Mouse (Mus musculus) hindbrain, embryonic 13.5 days (tissue): ENCODE measurements around the gene Vtn. TPM values are rescaled to one million over a fixed set of nuclear protein-coding genes. Genes with fewer than 3 reads are reported as not detected.

ENCODE experiments used
- ATAC-seq: fragments of 200-750 bp; cut with Nextera tagmentation; 2 replicates; pipeline ENCODE4 v1.8.0; 2017; ENCODE audit warnings: moderate TSS enrichment; ENCODE audit not compliant: low FRiP score
- H3K27ac ChIP-seq: fragments of 300-500 bp; sonication (generic); 2 replicates; pipeline ENCODE4 v1.5.1; 2015; ENCODE audit warnings: inconsistent platforms, mild to moderate bottlenecking, moderate library complexity
- H3K27me3 ChIP-seq: fragments of 300-500 bp; sonication (generic); 2 replicates; pipeline ENCODE4 v1.6.1; 2015; ENCODE audit warnings: mild to moderate bottlenecking, inconsistent platforms
- H3K36me3 ChIP-seq: fragments of 300-500 bp; sonication (generic); 2 replicates; pipeline ENCODE4 v1.6.1; 2015; ENCODE audit warnings: mild to moderate bottlenecking, inconsistent platforms
- H3K4me1 ChIP-seq: fragments of 300-500 bp; sonication (generic); replicated peaks from 2 replicates; pipeline ENCODE4 v1.6.1; 2015; ENCODE audit warnings: inconsistent platforms
- H3K4me2 ChIP-seq: fragments of 300-500 bp; sonication (generic); 2 replicates; pipeline ENCODE4 v1.6.1; 2015; ENCODE audit warnings: inconsistent platforms, mild to moderate bottlenecking, moderate library complexity
- H3K4me3 ChIP-seq: fragments of 300-500 bp; sonication (generic); 2 replicates; pipeline ENCODE4 v1.5.1; 2015; ENCODE audit warnings: mild to moderate bottlenecking, inconsistent platforms
- H3K9ac ChIP-seq: fragments of 300-500 bp; sonication (generic); 2 replicates; pipeline ENCODE4 v1.6.1; 2015; ENCODE audit warnings: mild to moderate bottlenecking, inconsistent platforms
- H3K9me3 ChIP-seq: fragments of 300-500 bp; sonication (generic); 2 replicates; pipeline ENCODE4 v1.6.1; 2016; ENCODE audit warnings: inconsistent platforms
- WGBS: fragments of 180-500 bp; shearing (Covaris S2); methylation state at CpG from one replicate; pipeline ENCODE4 v1.1.7; 2015; 5-methylcytosine and 5-hydroxymethylcytosine counted together
- polyA plus RNA-seq: library from polyadenylated mRNA; unstranded; fragments of >200 nt; fragmentation: Nextera tagmentation; extraction: Ambion mirVana; gene quantifications from 2 replicates; pipeline ENCODE4 v1.2.1, GENCODE M21; 2015

The Vtn gene
- 171 and 184 TPM in 2 replicates for polyA plus RNA-seq

DNA sequence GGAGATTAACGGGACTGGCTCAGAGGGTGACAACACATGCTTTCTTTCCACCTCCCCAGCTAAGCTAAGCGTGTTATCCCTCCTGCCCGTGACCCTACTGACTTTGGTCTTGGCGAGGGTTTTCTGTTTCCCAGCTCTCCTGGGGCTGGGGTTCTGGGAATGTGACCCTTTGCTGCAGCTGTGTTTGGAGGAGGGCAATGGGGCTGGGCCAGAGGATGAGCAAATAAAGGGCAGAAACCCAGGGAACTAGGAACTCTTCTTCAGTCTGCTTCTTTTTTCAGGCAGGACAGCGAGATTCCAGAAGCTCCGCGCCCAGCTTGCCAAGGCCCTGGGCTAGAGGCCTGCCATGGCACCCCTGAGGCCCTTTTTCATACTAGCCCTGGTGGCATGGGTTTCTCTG lies at the start of gene Vtn:
Gene Vtn (plus strand): TSS at position 88 of the 400 bp plus-strand sequence.
- WGBS = 50% methylated on average over 7 of the region's 7 CpGs

DNA sequence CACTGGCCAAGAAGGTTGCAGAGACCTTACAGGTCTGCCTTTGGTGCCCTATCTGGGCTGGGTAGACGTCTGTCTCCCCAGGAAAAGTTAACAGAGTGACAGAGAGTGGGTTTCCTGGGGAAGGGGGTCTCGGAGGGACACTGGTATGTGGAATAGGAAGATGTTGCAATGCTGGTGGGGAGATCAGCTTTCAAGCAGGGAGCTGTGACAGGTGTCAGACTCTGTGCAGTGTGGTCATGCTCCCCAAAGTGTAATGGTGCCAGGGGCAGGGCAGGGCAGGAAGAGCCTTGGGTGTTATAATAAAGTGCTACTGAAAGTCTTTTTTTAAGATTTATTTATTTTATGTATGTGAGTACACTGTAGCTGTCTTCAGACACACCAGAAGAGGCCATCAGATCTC lies 48.6 kb upstream of the Vtn start:
- H3K4me3 ChIP-seq = no peak overlapping the region

More for the DNA sequence above, at the start of gene Vtn:
- no peak for ATAC-seq
- H3K9me3 ChIP-seq = no peaks in the 10 kb centered on the region
- peak within 1 kb of the TSS; percentile 96 for H3K27ac ChIP-seq
- peaks cover 37% of the 10 kb centered on the region for H3K4me1 ChIP-seq
- peak within 1 kb of the TSS; percentile 73 for H3K4me3 ChIP-seq
- H3K27me3 ChIP-seq = peaks cover 40% of the 10 kb centered on the region
- H3K4me2 ChIP-seq = peak within 1 kb of the TSS; percentile 71
- no peaks in the 10 kb centered on the region for H3K36me3 ChIP-seq
- H3K9ac ChIP-seq = peak within 1 kb of the TSS; percentile 72

DNA sequence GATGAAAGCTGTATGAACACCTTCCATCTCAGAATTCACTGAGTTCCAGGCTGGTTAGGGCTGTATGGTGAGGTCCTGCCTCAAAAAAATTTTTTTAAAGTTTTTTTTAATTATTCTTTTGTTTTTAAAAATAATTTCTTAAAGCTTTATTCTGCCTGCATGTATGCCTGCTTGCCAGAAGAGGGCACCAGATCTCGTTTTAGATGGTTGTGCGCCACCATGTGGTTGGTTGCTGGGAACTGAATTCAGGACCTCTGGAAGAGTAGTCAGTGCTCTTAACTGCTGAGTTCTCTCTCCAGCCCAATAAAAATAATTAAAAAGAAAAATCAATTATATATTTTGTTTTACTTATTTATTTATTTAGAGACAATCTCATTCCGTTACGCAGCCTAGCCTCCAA lies 45.2 kb upstream of the Vtn start:
- 16% methylated on average over 4 of the region's 4 CpGs for WGBS
- H3K27me3 ChIP-seq = 0 out of 2 replicates have a peak, but pooled peaks cover 17% of the 10 kb centered on the region
- H3K4me1 ChIP-seq = no peaks in the 10 kb centered on the region
- no peak overlapping the region for H3K27ac ChIP-seq
- H3K9ac ChIP-seq = no peak overlapping the region
- H3K4me2 ChIP-seq = no peak overlapping the region
- ATAC-seq = no peak
- H3K9me3 ChIP-seq = no peaks in the 10 kb centered on the region
- no peaks in the 10 kb centered on the region for H3K36me3 ChIP-seq
- no peak overlapping the region for H3K4me3 ChIP-seq

More for the DNA sequence above, 48.6 kb upstream of the Vtn start:
- 0 out of 2 replicates have a peak, but pooled peaks cover 12% of the 10 kb centered on the region for H3K27me3 ChIP-seq
- no peaks in the 10 kb centered on the region for H3K36me3 ChIP-seq
- H3K9me3 ChIP-seq = no peaks in the 10 kb centered on the region
- H3K9ac ChIP-seq = no peak overlapping the region
- no peak overlapping the region for H3K27ac ChIP-seq
- ATAC-seq = no peak
- no peaks in the 10 kb centered on the region for H3K4me1 ChIP-seq
- H3K4me2 ChIP-seq = no peak overlapping the region
- WGBS = 68% methylated on average over 2 of the region's 2 CpGs

DNA sequence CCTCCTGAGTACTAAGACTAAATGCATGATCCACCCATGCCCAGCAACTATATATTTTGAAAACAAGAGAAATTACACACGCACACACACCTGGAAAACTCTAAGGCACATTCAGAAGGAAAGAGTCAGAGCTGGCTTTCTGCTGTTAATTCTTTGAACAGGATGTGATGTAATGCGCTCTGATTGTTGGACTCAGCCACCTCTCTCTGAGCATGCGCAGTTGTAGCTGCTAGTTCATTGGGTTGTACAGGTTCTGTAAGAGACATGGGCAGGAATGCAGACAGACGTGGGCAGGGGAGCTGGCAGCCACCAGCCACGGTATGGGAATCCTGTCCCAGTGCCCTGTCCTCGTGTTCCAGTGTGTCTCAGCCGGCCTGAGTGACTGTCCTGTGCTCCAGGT lies 44.6 kb upstream of the Vtn start:
- H3K4me2 ChIP-seq = no peak overlapping the region
- H3K9me3 ChIP-seq = no peaks in the 10 kb centered on the region
- no peaks in the 10 kb centered on the region for H3K4me1 ChIP-seq
- no peak overlapping the region for H3K27ac ChIP-seq
- ATAC-seq = no peak
- H3K27me3 ChIP-seq = 0 out of 2 replicates have a peak, but pooled peaks cover 17% of the 10 kb centered on the region
- no peak overlapping the region for H3K9ac ChIP-seq
- WGBS = 72% methylated on average over 7 of the region's 7 CpGs
- H3K4me3 ChIP-seq = no peak overlapping the region
- no peaks in the 10 kb centered on the region for H3K36me3 ChIP-seq

GRCm38 (mm10) chr11:78455308-78455707 lies 43.6 kb upstream of the Vtn start:
- Histone ChIP-seq H3K36me3 (no peaks in the 10 kb centered on the region), H3K4me1 (no peaks in the 10 kb centered on the region), H3K27me3 (0 out of 2 replicates have a peak, but pooled peaks cover 15% of the 10 kb centered on the region), H3K27ac (no peak overlapping the region), H3K9me3 (no peaks in the 10 kb centered on the region), H3K4me3 (no peak overlapping the region), H3K9ac (no peak overlapping the region), H3K4me2 (no peak overlapping the region)
- 49% methylated on average over 5 of the region's 5 CpGs for WGBS
- no peak for ATAC-seq

DNA sequence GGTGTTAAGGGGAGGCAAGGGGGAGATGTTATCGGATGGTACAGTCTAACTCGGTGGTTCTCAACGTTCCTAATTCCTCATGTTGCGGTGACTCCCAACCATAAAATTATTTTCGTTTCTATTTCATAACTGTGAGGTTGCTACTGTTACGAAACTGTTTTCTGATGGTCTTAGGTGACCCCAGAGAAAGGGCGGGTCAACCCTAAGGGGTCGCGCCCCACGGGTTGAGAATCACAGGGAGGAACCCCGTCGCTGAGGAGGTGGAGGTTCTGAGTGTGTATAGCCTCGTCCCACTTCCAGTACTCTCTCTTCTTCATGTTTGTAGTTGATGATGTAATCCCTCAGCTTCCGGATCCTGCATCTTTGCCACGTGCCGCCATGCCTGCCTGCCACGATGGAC lies 40.2 kb upstream of the Vtn start:
- no peaks in the 10 kb centered on the region for H3K4me1 ChIP-seq
- no peaks in the 10 kb centered on the region for H3K9me3 ChIP-seq
- 89% methylated on average over 17 of the region's 17 CpGs for WGBS
- no peaks in the 10 kb centered on the region for H3K36me3 ChIP-seq
- no peak overlapping the region for H3K9ac ChIP-seq
- 0 out of 2 replicates have a peak, but pooled peaks cover 6% of the 10 kb centered on the region for H3K27me3 ChIP-seq
- no peak for ATAC-seq
- H3K4me3 ChIP-seq = no peak overlapping the region
- H3K27ac ChIP-seq = no peak overlapping the region
- H3K4me2 ChIP-seq = no peak overlapping the region

DNA sequence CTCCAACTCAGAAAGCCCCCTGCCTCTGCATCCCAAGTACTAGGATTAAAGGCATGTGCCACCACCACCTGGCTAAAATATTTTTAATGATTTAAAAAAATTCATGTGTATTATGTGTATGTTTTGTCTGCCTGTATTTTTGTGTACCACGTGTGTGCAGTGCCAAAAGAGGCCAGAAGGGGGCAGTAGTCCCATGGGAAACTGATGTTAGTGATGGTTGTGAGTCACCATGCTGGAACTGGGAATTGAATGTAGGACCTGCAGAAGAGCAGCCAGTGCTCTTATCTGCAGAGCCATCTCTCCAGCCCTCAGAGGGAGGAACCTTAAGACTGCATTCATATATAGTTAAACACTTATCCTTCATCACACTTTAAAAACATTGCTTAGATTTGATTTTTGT lies 37.0 kb upstream of the Vtn start:
- Histone ChIP-seq H3K27me3 (no peaks in the 10 kb centered on the region), H3K27ac (no peak overlapping the region), H3K36me3 (no peaks in the 10 kb centered on the region), H3K4me1 (peaks cover 15% of the 10 kb centered on the region), H3K4me3 (no peak overlapping the region), H3K4me2 (no peak overlapping the region), H3K9me3 (no peaks in the 10 kb centered on the region), H3K9ac (no peak overlapping the region)
- WGBS = 58% methylated on average over 1 of the region's 1 CpGs
- no peak for ATAC-seq

DNA sequence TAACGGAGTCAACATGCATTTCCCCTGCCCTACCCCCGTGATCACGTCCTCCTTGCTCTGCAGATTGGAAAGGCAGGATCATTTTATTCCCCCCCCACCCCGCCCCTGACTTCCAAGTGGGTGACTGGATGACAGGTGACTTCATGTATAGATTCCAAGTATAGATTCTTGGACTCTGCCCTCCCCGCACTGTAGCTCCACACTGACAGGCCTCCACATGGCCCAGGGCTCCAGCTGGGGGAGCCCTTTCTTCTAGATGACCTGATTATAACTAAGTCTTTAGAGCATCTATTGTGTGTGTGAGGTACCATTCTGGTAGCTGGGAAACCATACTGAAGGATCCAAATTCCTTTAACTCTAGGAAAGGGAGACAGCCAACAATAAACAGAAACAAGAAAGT lies 36.2 kb upstream of the Vtn start:
- H3K4me2 ChIP-seq = no peak overlapping the region
- H3K9me3 ChIP-seq = no peaks in the 10 kb centered on the region
- no peaks in the 10 kb centered on the region for H3K27me3 ChIP-seq
- no peak for ATAC-seq
- 81% methylated on average over 5 of the region's 5 CpGs for WGBS
- peaks cover 16% of the 10 kb centered on the region for H3K4me1 ChIP-seq
- H3K27ac ChIP-seq = no peak overlapping the region
- H3K4me3 ChIP-seq = no peak overlapping the region
- H3K36me3 ChIP-seq = no peaks in the 10 kb centered on the region
- no peak overlapping the region for H3K9ac ChIP-seq

DNA sequence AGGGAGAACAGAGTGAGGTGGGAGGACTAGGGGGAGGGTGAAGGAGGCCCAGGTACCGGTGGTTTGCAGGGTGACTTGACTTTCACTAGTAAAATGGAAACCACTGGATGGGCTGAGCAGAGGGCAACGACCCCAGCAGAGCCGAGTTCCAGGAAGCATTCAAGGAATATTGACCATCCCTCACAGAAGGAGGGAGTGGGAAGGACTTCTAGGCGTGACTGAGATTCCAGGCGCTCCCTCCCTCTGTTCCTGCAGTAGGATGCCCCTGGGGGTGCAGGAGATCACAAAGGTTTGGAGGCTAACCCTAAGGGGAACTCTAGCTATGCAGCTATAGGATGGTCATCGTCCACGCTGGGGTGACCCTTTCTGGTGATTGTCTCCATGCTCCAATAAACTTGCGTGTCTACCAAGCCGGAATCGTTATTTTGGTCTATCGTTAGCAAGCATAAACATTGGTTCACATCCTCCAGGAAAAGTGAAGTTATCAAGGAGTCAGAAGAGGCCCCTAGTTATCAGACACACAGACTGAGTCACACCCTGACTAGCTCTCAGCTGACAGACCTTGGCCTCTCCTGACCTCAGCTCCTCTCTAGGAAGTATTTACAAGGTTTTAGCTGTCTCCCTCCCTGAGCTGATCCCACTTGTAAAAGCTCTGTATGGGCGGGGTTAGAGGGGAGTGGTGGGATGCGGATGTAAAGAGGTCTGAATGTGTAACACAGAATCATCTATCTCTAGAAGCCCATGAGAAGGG lies 35.4 kb upstream of the Vtn start:
- ATAC-seq = no peak
- WGBS = 69% methylated on average over 13 of the region's 13 CpGs

DNA sequence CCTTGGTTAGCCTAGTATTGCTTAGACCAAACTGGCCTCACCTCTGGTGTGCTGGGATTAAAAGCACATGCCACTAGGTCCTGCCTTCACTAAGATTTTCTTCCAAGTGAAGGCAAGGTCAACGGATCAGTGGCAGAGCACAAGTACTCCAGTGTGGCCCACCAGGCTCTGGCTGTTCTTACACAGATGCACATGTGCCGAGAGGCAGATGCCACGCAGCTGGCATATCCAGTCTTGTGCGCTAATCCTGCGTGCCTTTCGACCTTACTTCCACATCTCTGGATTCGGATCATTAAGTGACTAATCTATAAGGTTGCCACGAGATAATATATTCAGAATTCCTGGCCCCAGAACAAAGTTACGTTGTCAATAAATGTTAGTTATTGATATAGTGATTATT lies 33.8 kb upstream of the Vtn start:
- Histone ChIP-seq H3K27me3 (no peaks in the 10 kb centered on the region), H3K27ac (peak overlapping the region; percentile 87), H3K4me3 (peak overlapping the region; percentile 56), H3K4me1 (peaks cover 16% of the 10 kb centered on the region), H3K4me2 (peak overlapping the region; percentile 63), H3K9me3 (no peaks in the 10 kb centered on the region), H3K36me3 (no peaks in the 10 kb centered on the region), H3K9ac (peak overlapping the region; percentile 77; the same call in 1 of the 2 replicates)
- ATAC-seq = no peak
- 27% methylated on average over 9 of the region's 9 CpGs for WGBS

More for the DNA sequence above, 35.4 kb upstream of the Vtn start:
- no peak overlapping the region for H3K4me3 ChIP-seq
- peaks cover 16% of the 10 kb centered on the region for H3K4me1 ChIP-seq
- no peaks in the 10 kb centered on the region for H3K9me3 ChIP-seq
- H3K9ac ChIP-seq = no peak overlapping the region
- H3K36me3 ChIP-seq = no peaks in the 10 kb centered on the region
- no peak overlapping the region for H3K27ac ChIP-seq
- no peak overlapping the region for H3K4me2 ChIP-seq
- H3K27me3 ChIP-seq = no peaks in the 10 kb centered on the region

- H3K4me1 ChIP-seq = peaks cover 16% of the 10 kb centered on the region
- H3K27me3 ChIP-seq = no peaks in the 10 kb centered on the region
- H3K4me2 ChIP-seq = peak within 1 kb of the TSS; percentile 63
- H3K36me3 ChIP-seq = peaks cover 5% of the 10 kb centered on the region
- peak within 1 kb of the TSS; percentile 77 for H3K9ac ChIP-seq
- H3K9me3 ChIP-seq = no peaks in the 10 kb centered on the region
- WGBS = 0% methylated on average over 41 of the region's 41 CpGs
- peak within 1 kb of the TSS; percentile 56 for H3K4me3 ChIP-seq
- ATAC-seq = peak; percentile 95
- peak within 1 kb of the TSS; percentile 87 for H3K27ac ChIP-seq
Measured at GRCm38 (mm10) chr11:78465568-78466180, 33.2 kb upstream of the Vtn start, which contains the start of gene Slc46a1. TSS of gene Slc46a1 (plus strand) at chr11:78465697.

DNA sequence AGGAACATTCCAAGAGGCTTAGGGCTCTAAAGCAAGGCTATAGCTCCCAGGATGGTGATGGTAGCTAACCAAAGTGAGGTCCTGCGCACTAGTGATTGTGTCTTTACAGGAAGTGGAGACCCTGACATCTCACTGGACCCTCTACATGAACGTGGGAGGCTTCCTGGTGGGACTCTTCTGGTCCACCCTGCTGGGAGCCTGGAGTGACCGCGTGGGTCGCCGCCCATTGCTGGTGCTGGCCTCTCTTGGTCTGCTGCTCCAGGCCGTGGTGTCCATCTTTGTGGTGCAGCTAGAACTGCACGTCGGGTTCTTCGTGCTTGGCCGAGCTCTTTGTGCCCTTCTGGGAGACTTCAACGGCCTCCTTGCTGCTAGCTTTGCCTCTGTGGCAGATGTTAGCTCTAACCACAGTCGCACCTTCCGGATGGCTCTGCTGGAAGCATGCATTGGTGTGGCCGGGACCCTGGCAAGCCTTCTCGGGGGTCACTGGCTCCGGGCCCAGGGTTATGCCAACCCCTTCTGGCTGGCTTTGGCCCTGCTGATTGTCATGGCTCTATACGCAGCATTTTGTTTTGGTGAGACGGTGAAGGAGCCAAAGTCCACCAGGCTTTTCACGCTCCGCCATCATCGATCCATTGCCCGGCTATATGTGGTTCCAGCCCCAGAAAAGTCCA lies 32.5 kb upstream of the Vtn start:
- ATAC-seq = peak; percentile 39; the same call in 1 of the 2 replicates
- Histone ChIP-seq H3K36me3 (peaks cover 10% of the 10 kb centered on the region), H3K9ac (peak overlapping the region; percentile 77), H3K27me3 (no peaks in the 10 kb centered on the region), H3K27ac (peak overlapping the region; percentile 87), H3K9me3 (no peaks in the 10 kb centered on the region), H3K4me1 (peaks cover 16% of the 10 kb centered on the region), H3K4me3 (peak overlapping the region; percentile 56), H3K4me2 (peak overlapping the region; percentile 63)
- 54% methylated on average over 23 of the region's 23 CpGs for WGBS
